Mouse (Mus musculus): ENCODE data around the gene Sbf2. TPM values are rescaled to one million over a fixed set of nuclear protein-coding genes. Genes with fewer than 3 reads are reported as not detected.
"Not testable (repeated sequence)": the region's sequence is repeated elsewhere in the genome, so short reads cannot be mapped to it uniquely, and the experiment has no call there.

Sbf2 gene
- polyA plus RNA-seq, 1 experiment from 2014 or later: 34.8 TPM

DNA sequence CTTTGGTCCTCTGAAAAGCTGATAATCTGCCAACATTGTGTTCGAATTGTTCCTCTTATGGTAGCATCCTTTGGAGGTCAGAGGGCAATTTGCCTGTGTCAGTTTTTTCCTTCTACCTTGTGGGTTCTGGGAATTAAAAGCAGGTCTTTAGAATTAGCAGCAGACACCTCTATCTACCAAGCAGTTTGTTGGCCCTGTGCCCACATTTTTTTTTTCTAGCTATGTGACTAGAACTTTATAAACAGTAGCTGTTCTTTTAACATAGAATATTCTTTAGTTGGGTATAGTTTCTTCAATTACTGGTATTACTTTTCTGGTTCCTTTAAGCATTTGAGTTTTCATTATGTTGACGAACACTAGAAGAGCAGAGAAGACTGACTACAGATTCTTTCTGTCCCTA is 223.1 kb downstream of the Sbf2 start:
- no peaks in the 10 kb centered on the region for H3K27me3 ChIP-seq (ENCODE audit: insufficient read depth, poor library complexity, severe bottlenecking)
- no peaks in the 10 kb centered on the region for H3K9me3 ChIP-seq
- no peak overlapping the region for H3K27ac ChIP-seq
- no peak for DNase-seq (ENCODE audit: low spot score)
- no peaks in the 10 kb centered on the region for H3K36me3 ChIP-seq
- 83% methylated on average over 2 of the region's 2 CpGs for WGBS
- peaks cover 8% of the 10 kb centered on the region; the same call in 1 of the 2 replicates for H3K4me1 ChIP-seq (replicated peaks)
- H3K4me3 ChIP-seq: no peak overlapping the region

DNA sequence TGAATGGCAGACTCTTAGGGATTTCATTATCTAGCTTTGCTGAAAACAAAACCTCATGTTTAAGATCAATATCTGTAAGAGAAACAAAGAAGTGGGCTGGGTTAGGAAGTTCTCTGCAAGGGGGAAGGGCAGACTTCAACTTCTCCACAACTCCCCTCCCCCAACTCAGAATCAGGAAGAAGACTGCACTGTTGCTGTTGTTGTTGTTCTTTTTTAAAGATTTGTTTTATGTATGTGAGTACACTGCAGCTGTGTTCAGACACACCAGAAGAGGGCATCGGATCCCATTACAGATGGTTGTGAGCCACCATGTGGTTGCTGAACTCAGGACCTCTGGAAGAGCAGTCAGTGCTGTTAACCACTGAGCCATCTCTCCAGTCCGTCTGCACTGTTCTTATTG is 225.8 kb downstream of the Sbf2 start:
- H3K9me3 ChIP-seq; H3K4me1 ChIP-seq (replicated peaks); H3K27me3 ChIP-seq (ENCODE audit: insufficient read depth, poor library complexity, severe bottlenecking); DNase-seq (ENCODE audit: low spot score); H3K27ac ChIP-seq; H3K36me3 ChIP-seq; H3K4me3 ChIP-seq: not testable (repeated sequence)
- 75% methylated on average over 2 of the region's 2 CpGs for WGBS

GRCm38 (mm10) chr7:110387565-110387964 is 227.2 kb downstream of the Sbf2 start:
- H3K4me3 ChIP-seq: no peak overlapping the region
- WGBS: 58% methylated on average over 2 of the region's 2 CpGs
- H3K9me3 ChIP-seq: no peaks in the 10 kb centered on the region
- H3K4me1 ChIP-seq (replicated peaks): peaks cover 8% of the 10 kb centered on the region; the same call in 1 of the 2 replicates
- H3K27ac ChIP-seq: 0 out of 2 replicates have a peak overlapping the region, but pooled peaks have one; percentile 43
- no peaks in the 10 kb centered on the region for H3K27me3 ChIP-seq (ENCODE audit: insufficient read depth, poor library complexity, severe bottlenecking)
- DNase-seq (ENCODE audit: low spot score): no peak
- no peaks in the 10 kb centered on the region for H3K36me3 ChIP-seq

DNA sequence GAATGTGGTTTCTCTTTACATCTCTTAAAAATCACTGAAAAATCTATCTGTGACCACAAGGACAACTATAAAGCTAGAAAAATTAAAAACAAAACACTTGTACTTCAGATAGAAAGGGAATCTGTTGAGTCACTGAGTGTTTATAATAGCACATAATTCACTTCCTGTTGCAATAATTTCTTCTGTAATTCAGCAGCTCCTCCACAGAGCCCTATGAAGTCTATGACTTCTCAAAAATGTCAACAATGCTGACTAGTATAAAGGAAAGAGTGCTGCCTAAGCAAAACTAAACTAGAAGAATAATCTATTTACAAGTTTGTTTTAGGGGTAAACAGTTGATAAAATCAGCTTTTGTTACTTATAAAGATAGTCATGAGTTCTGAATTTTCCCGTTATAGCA is 229.2 kb downstream of the Sbf2 start:
- H3K27me3 ChIP-seq (ENCODE audit: insufficient read depth, poor library complexity, severe bottlenecking): no peaks in the 10 kb centered on the region
- H3K9me3 ChIP-seq: no peaks in the 10 kb centered on the region
- H3K36me3 ChIP-seq: no peaks in the 10 kb centered on the region
- 88% methylated on average over 1 of the region's 1 CpGs for WGBS
- H3K27ac ChIP-seq: no peak overlapping the region
- no peak overlapping the region for H3K4me3 ChIP-seq
- no peak for DNase-seq (ENCODE audit: low spot score)
- peaks cover 8% of the 10 kb centered on the region; the same call in 1 of the 2 replicates for H3K4me1 ChIP-seq (replicated peaks)

DNA sequence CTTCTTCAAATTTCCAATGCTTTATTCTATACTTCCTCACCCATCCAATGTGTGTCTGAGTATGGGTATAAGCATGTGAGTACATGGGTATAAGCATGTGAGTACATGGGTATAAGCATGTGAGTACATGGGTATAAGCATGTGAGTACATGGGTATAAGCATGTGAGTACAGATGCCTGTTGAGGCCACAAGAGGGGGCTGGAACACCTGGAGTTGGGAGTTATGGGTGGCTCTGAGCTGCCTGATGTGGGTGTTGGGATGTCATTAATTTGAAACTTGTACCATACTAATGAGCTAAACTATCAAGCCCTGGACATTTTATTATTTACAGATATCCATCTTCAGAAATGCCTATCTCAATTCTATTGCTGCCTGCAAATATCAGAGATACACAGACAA is 230.4 kb downstream of the Sbf2 start:
- Histone ChIP-seq H3K36me3 (no peaks in the 10 kb centered on the region), H3K4me1 (replicated peaks) (peaks cover 8% of the 10 kb centered on the region; the same call in 1 of the 2 replicates), H3K4me3 (no peak overlapping the region), H3K9me3 (no peaks in the 10 kb centered on the region), H3K27me3 (ENCODE audit: insufficient read depth, poor library complexity, severe bottlenecking) (no peaks in the 10 kb centered on the region), H3K27ac (no peak overlapping the region)
- DNase-seq (ENCODE audit: low spot score): no peak

- H3K27ac ChIP-seq: no peak overlapping the region
- 89% methylated on average over 3 of the region's 3 CpGs for WGBS
- no peaks in the 10 kb centered on the region for H3K36me3 ChIP-seq
- H3K4me3 ChIP-seq: no peak overlapping the region
- no peaks in the 10 kb centered on the region for H3K4me1 ChIP-seq (replicated peaks)
- H3K27me3 ChIP-seq (ENCODE audit: insufficient read depth, poor library complexity, severe bottlenecking): no peaks in the 10 kb centered on the region
- DNase-seq (ENCODE audit: low spot score): no peak
- H3K9me3 ChIP-seq: no peaks in the 10 kb centered on the region
These were observed 233.1 kb downstream of the Sbf2 start for GRCm38 (mm10) chr7:110381625-110382024.

GRCm38 (mm10) chr7:110379335-110379914 is 235.3 kb downstream of the Sbf2 start:
- H3K36me3 ChIP-seq: peaks cover 17% of the 10 kb centered on the region
- no peak for DNase-seq (ENCODE audit: low spot score)
- H3K9me3 ChIP-seq: no peaks in the 10 kb centered on the region
- no peaks in the 10 kb centered on the region for H3K27me3 ChIP-seq (ENCODE audit: insufficient read depth, poor library complexity, severe bottlenecking)
- 79% methylated on average over 10 of the region's 10 CpGs for WGBS
- H3K27ac ChIP-seq: no peak overlapping the region
- no peak overlapping the region for H3K4me3 ChIP-seq
- no peaks in the 10 kb centered on the region for H3K4me1 ChIP-seq (replicated peaks)

- no peak overlapping the region for H3K27ac ChIP-seq
- no peaks in the 10 kb centered on the region for H3K27me3 ChIP-seq (ENCODE audit: insufficient read depth, poor library complexity, severe bottlenecking)
- WGBS: 88% methylated on average over 4 of the region's 4 CpGs
- DNase-seq (ENCODE audit: low spot score): no peak
- peaks cover 64% of the 10 kb centered on the region for H3K36me3 ChIP-seq
- H3K9me3 ChIP-seq: no peaks in the 10 kb centered on the region
- no peak overlapping the region for H3K4me3 ChIP-seq
- no peaks in the 10 kb centered on the region for H3K4me1 ChIP-seq (replicated peaks)
These were observed 242.2 kb downstream of the Sbf2 start for GRCm38 (mm10) chr7:110372529-110372928.

- no peaks in the 10 kb centered on the region for H3K27me3 ChIP-seq (ENCODE audit: insufficient read depth, poor library complexity, severe bottlenecking)
- H3K27ac ChIP-seq: no peak overlapping the region
- no peak overlapping the region for H3K4me3 ChIP-seq
- DNase-seq (ENCODE audit: low spot score): no peak
- WGBS: 95% methylated on average over 11 of the region's 11 CpGs
- H3K9me3 ChIP-seq: no peaks in the 10 kb centered on the region
- peaks cover 64% of the 10 kb centered on the region for H3K36me3 ChIP-seq
- H3K4me1 ChIP-seq (replicated peaks): no peaks in the 10 kb centered on the region
These were observed 252.7 kb downstream of the Sbf2 start for GRCm38 (mm10) chr7:110362005-110362404.

DNA sequence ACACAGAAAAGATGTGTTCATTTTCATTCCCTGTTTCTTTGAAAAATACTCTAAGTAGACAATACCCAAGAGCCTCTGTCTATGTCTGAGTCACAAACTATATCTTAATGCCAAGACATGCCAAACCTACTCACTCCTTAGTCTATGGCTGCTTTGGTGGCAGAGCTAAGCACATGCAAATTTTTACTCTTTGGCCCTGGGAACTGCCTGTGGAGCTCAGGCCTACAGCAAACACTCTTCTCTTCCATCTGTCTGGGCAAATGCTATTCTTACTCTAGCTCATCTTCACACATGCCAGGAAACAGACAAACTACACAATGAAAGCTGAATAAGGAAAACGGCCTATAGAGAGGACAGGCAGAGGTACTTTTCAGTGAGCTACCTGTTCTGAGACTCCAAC is 253.2 kb downstream of the Sbf2 start:
- no peaks in the 10 kb centered on the region for H3K4me1 ChIP-seq (replicated peaks)
- DNase-seq (ENCODE audit: low spot score): no peak
- H3K36me3 ChIP-seq: peaks cover 59% of the 10 kb centered on the region
- 84% methylated on average over 1 of the region's 1 CpGs for WGBS
- H3K27ac ChIP-seq: no peak overlapping the region
- H3K27me3 ChIP-seq (ENCODE audit: insufficient read depth, poor library complexity, severe bottlenecking): no peaks in the 10 kb centered on the region
- H3K4me3 ChIP-seq: no peak overlapping the region
- H3K9me3 ChIP-seq: no peaks in the 10 kb centered on the region

GRCm38 (mm10) chr7:110359391-110359790 is 255.3 kb downstream of the Sbf2 start:
- WGBS: 96% methylated on average over 2 of the region's 2 CpGs
- H3K27me3 ChIP-seq (ENCODE audit: insufficient read depth, poor library complexity, severe bottlenecking): no peaks in the 10 kb centered on the region
- H3K36me3 ChIP-seq: peaks cover 45% of the 10 kb centered on the region
- H3K9me3 ChIP-seq: no peaks in the 10 kb centered on the region
- no peaks in the 10 kb centered on the region for H3K4me1 ChIP-seq (replicated peaks)
- no peak overlapping the region for H3K27ac ChIP-seq
- no peak for DNase-seq (ENCODE audit: low spot score)
- no peak overlapping the region for H3K4me3 ChIP-seq

DNA sequence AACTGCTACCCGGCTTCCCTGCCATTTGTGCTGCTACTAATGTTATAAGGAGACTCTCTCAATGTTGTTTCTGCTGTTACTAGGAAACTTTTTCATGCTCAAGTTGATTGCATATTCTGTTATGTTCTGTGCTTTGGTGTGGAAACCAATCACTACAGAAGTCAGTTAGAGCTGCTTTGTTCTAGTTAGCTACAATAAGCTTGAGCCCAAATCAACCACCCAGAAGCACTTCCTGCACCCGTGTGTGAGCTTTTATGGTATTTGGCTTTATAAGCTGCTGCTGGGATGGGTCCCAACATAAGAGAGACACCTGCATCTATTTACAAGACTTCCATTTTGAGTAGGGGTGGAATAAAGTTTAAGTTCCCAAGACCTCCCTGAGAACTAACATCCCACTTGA is 260.8 kb downstream of the Sbf2 start:
- no peaks in the 10 kb centered on the region for H3K9me3 ChIP-seq
- peaks cover 17% of the 10 kb centered on the region for H3K36me3 ChIP-seq
- 87% methylated on average over 2 of the region's 2 CpGs for WGBS
- H3K27ac ChIP-seq: no peak overlapping the region
- no peaks in the 10 kb centered on the region for H3K27me3 ChIP-seq (ENCODE audit: insufficient read depth, poor library complexity, severe bottlenecking)
- DNase-seq (ENCODE audit: low spot score): no peak
- no peaks in the 10 kb centered on the region for H3K4me1 ChIP-seq (replicated peaks)
- no peak overlapping the region for H3K4me3 ChIP-seq

- 90% methylated on average over 1 of the region's 1 CpGs for WGBS
These were observed 267.5 kb downstream of the Sbf2 start for GRCm38 (mm10) chr7:110347250-110347649.

GRCm38 (mm10) chr7:110337601-110338000 is 277.1 kb downstream of the Sbf2 start:
- H3K27me3 ChIP-seq (ENCODE audit: insufficient read depth, poor library complexity, severe bottlenecking): no peaks in the 10 kb centered on the region
- peaks cover 44% of the 10 kb centered on the region for H3K36me3 ChIP-seq
- no peak overlapping the region for H3K27ac ChIP-seq
- no peaks in the 10 kb centered on the region for H3K4me1 ChIP-seq (replicated peaks)
- WGBS: 83% methylated on average over 4 of the region's 4 CpGs
- no peak for DNase-seq (ENCODE audit: low spot score)
- H3K4me3 ChIP-seq: no peak overlapping the region
- no peaks in the 10 kb centered on the region for H3K9me3 ChIP-seq

More at GRCm38 (mm10) chr7:110347250-110347649, 267.5 kb downstream of the Sbf2 start:
- Histone ChIP-seq H3K9me3 (no peaks in the 10 kb centered on the region), H3K4me3 (no peak overlapping the region), H3K36me3 (peaks cover 8% of the 10 kb centered on the region), H3K27me3 (ENCODE audit: insufficient read depth, poor library complexity, severe bottlenecking) (no peaks in the 10 kb centered on the region), H3K4me1 (replicated peaks) (no peaks in the 10 kb centered on the region), H3K27ac (no peak overlapping the region)
- no peak for DNase-seq (ENCODE audit: low spot score)
